Mouse (Mus musculus) forebrain, embryonic 10.5 days (tissue): Measurements from ENCODE around the gene Cops4. TPM values are rescaled to one million over a fixed set of nuclear protein-coding genes. Genes with fewer than 3 reads are reported as not detected.

Experiments used
- DNase-seq: peaks from one replicate; pipeline ENCODE4 v3.0.0-alpha.2; 2017; ENCODE audit warnings: low spot score; ENCODE audit errors: extremely low spot score
- H3K27ac ChIP-seq: fragments of 300-500 bp; sonication (generic); 2 replicates; pipeline ENCODE4 v1.5.1; 2016; ENCODE audit warnings: mild to moderate bottlenecking
- H3K27me3 ChIP-seq: fragments of 300-500 bp; sonication (generic); 2 replicates; pipeline ENCODE4 v1.6.1; 2016; ENCODE audit warnings: mild to moderate bottlenecking; ENCODE audit not compliant: poor library complexity, severe bottlenecking
- H3K36me3 ChIP-seq: fragments of 300-500 bp; sonication (generic); replicated peaks from 2 replicates; pipeline ENCODE4 v1.6.1; 2016; ENCODE audit warnings: mild to moderate bottlenecking, moderate library complexity
- H3K4me1 ChIP-seq: fragments of 300-500 bp; sonication (generic); 2 replicates; pipeline ENCODE4 v1.6.1; 2016
- H3K4me3 ChIP-seq: fragments of 300-500 bp; sonication (generic); 2 replicates; pipeline ENCODE4 v1.5.1; 2016; ENCODE audit warnings: mild to moderate bottlenecking, moderate library complexity
- H3K9me3 ChIP-seq: fragments of 300-500 bp; sonication (generic); 2 replicates; pipeline ENCODE4 v1.6.1; 2016; ENCODE audit warnings: mild to moderate bottlenecking, moderate library complexity
- WGBS: fragments of 180-500 bp; shearing (Covaris S2); methylation state at CpG from one replicate; pipeline ENCODE4 v1.1.7; 2016; 5-methylcytosine and 5-hydroxymethylcytosine counted together
- polyA plus RNA-seq: library from polyadenylated mRNA; unstranded; fragments of >200 nt; fragmentation: Nextera tagmentation; extraction: Ambion mirVana; gene quantifications from 2 replicates; pipeline ENCODE4 v1.2.1, GENCODE M21; 2016

The Cops4 gene
- polyA plus RNA-seq = 245 TPM in 2 replicates

DNA sequence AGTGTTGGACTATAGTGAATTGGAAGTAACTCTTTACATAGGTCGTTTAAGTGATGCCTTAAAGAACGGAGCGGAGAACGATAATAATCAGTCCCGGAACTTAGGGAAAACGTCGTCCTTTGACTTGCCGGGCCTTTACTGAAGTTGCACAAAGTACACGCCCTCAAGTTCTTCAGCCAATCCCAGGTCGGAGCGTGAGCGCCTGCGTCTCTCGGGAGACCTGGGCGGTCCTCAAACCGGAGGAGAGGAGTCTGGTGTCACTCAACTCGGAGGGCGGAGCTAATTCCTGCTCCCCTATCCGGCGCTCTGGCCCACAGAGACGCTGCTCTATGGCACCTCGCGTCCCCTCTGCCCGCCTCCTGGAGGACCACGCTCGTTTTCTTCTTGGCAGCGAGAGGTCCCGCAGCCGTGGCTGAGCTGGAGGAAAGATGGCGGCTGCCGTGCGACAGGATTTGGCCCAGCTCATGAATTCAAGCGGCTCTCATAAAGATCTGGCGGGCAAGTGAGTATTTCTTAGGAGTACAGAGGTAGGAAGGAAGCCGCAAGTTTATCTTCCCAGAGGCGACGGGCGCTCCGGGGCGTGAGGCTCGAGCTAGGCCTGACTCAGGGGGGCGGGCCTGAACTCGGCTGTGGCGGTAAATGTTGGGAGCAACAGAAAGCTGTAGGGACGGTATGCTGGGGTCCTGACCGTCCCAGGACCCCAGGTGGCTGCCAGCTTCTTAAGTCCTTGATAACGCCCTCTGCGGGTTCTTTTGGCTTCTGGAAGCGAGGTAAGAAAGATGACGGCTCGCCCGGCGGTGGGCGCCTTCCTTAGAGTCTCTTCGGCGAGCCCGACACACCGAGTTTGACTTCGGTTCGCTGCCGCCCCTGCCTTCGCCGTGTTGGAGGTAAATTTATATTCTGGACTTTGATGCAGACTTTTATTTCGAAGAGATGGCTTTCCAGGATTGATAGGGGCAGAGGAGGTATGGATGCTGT lies at the start of gene Cops4:
Gene Cops4 (plus strand): TSS at position 261 of the 978 bp plus-strand sequence.
- under 1% methylated on average over 64 of the region's 64 CpGs for WGBS
- peaks cover 20% of the 10 kb centered on the region for H3K4me1 ChIP-seq
- H3K27me3 ChIP-seq = no peaks in the 10 kb centered on the region
- peak; percentile 96 for DNase-seq
- peaks cover 22% of the 10 kb centered on the region for H3K36me3 ChIP-seq
- peak within 1 kb of the TSS; percentile 89 for H3K4me3 ChIP-seq
- H3K9me3 ChIP-seq = no peaks in the 10 kb centered on the region
- peak within 1 kb of the TSS; percentile 93 for H3K27ac ChIP-seq

- Histone ChIP-seq H3K4me3 (no peak overlapping the region), H3K36me3 (peaks cover 80% of the 10 kb centered on the region), H3K27me3 (no peaks in the 10 kb centered on the region), H3K4me1 (no peaks in the 10 kb centered on the region), H3K9me3 (no peaks in the 10 kb centered on the region), H3K27ac (no peak overlapping the region)
- no peak for DNase-seq
- WGBS = 85% methylated on average over 3 of the region's 3 CpGs
Observed at GRCm38 (mm10) chr5:100476328-100476727, 41.8 kb upstream of the Cops4 start.

DNA sequence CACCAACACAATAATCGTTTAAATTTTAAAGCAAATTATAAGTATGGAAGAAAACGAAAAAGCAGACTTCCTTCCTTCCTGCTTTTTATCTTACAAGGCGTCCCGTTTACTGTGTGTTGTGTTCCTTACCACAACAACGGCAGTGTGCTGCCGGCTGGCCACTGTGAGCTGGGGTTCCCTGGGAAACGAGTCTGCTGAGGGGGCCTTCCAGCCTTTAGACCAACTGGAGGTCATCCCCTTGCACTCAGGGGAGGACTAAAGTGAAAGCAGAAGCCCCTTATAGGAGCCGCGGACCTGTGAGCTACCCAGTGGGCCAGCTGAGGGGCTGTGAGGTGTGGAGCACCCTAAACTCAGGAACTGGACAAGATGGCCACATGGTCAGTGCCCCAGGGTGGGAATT lies 40.5 kb upstream of the Cops4 start:
- Histone ChIP-seq H3K4me1 (no peaks in the 10 kb centered on the region), H3K36me3 (peaks cover 76% of the 10 kb centered on the region), H3K27ac (no peak overlapping the region), H3K27me3 (no peaks in the 10 kb centered on the region), H3K4me3 (no peak overlapping the region), H3K9me3 (no peaks in the 10 kb centered on the region)
- 92% methylated on average over 9 of the region's 9 CpGs for WGBS
- no peak for DNase-seq

GRCm38 (mm10) chr5:100483569-100483968 lies 34.5 kb upstream of the Cops4 start:
- no peak for DNase-seq
- Histone ChIP-seq H3K9me3 (no peaks in the 10 kb centered on the region), H3K36me3 (peaks cover 52% of the 10 kb centered on the region)

DNA sequence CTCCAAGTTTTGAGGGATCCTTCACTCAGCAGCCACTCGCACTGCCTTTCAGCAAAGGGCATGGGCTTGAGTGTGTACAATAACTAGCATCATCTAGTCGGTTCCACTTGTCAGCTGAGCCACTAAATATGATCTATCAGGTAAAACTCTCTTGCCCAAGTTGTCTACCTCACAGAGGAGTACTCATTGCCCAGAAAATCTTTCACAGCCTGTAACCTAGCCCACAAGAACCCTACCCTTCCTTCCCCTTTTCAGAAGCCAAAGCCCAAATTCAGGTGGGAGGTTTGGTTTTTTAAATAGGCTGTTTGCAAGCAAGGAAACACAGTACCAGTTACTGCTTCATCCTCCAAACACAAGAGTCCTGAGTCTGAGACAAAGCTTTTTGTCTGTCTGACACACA lies 31.0 kb upstream of the Cops4 start:
- no peaks in the 10 kb centered on the region for H3K9me3 ChIP-seq
- 93% methylated on average over 2 of the region's 2 CpGs for WGBS
- H3K4me3 ChIP-seq = no peak overlapping the region
- no peaks in the 10 kb centered on the region for H3K4me1 ChIP-seq
- no peak overlapping the region for H3K27ac ChIP-seq
- no peaks in the 10 kb centered on the region for H3K27me3 ChIP-seq
- no peak for DNase-seq
- H3K36me3 ChIP-seq = peaks cover 32% of the 10 kb centered on the region

More at GRCm38 (mm10) chr5:100483569-100483968, 34.5 kb upstream of the Cops4 start:
- Histone ChIP-seq H3K27me3 (no peaks in the 10 kb centered on the region), H3K4me1 (no peaks in the 10 kb centered on the region), H3K4me3 (no peak overlapping the region), H3K27ac (no peak overlapping the region)

DNA sequence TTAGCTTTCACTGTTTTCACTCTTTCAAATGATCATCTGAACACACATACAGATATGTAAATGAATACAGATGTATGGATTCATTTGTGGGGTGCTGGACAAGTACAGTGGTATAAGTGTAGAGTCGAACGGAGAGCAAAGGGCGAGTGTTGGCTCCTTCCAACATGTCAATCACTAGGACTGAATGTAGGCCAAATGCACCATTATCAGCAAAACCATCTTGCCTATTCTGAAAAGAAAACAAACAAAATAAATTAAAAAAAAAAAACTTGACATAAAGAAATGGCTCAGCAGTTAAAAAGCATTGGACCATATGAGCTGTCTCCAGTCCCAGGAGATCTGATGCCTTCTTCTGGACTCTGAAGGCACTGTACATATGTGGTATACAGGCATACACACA lies 29.9 kb upstream of the Cops4 start:
- DNase-seq = no peak
- no peak overlapping the region for H3K27ac ChIP-seq
- no peaks in the 10 kb centered on the region for H3K9me3 ChIP-seq
- H3K36me3 ChIP-seq = peaks cover 29% of the 10 kb centered on the region
- no peaks in the 10 kb centered on the region for H3K4me1 ChIP-seq
- 91% methylated on average over 3 of the region's 3 CpGs for WGBS
- H3K4me3 ChIP-seq = no peak overlapping the region
- H3K27me3 ChIP-seq = no peaks in the 10 kb centered on the region

GRCm38 (mm10) chr5:100489340-100489739 lies 28.8 kb upstream of the Cops4 start:
- DNase-seq = no peak
- H3K36me3 ChIP-seq = peaks cover 18% of the 10 kb centered on the region
- peaks cover under 1% of the 10 kb centered on the region; the same call in 1 of the 2 replicates for H3K4me1 ChIP-seq
- H3K27me3 ChIP-seq = no peaks in the 10 kb centered on the region
- 90% methylated on average over 2 of the region's 2 CpGs for WGBS
- no peak overlapping the region for H3K4me3 ChIP-seq
- H3K27ac ChIP-seq = no peak overlapping the region
- H3K9me3 ChIP-seq = no peaks in the 10 kb centered on the region

GRCm38 (mm10) chr5:100491704-100492103 lies 26.4 kb upstream of the Cops4 start:
- WGBS = 57% methylated on average over 4 of the region's 4 CpGs
- DNase-seq = no peak
- H3K9me3 ChIP-seq = no peaks in the 10 kb centered on the region
- no peak overlapping the region for H3K27ac ChIP-seq
- peaks cover 3% of the 10 kb centered on the region for H3K36me3 ChIP-seq
- no peaks in the 10 kb centered on the region for H3K27me3 ChIP-seq
- H3K4me3 ChIP-seq = no peak overlapping the region
- peaks cover 3% of the 10 kb centered on the region; the same call in 1 of the 2 replicates for H3K4me1 ChIP-seq

DNA sequence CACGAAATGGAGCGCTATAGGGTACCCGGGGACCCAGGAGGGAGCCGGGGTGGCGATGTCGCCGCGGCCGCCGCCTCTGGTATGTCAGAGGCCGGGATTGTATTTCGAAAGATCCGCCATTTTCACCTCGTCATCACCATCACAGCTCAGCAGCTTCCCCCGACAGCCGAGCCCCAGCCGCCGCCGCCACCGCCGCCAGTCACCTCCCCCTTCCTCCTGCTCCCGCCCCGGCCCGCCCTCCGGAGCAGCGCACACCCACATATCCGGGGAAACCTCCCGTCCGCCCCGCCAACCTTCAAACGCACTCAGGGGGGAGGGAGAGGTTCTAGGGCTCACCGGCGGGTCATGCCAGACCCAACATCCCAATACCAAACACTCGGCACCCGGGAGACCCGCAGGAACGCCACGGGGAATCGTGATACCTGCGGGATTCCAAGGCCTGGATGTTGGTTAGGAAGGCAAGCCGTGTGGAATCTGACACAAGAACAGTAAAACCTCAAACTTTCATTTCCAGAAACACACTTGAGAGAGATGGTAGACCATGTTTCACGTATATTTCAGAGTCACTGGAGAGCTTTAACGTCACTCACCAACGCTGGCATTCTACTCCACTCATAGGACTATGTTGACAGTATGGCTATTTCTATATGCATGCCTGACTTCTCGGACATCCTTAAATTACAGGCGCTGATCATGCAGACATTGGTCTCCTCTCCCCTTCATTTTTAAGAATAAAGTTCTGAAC lies 19.5 kb upstream of the Cops4 start:
- Histone ChIP-seq H3K4me1 (peaks cover 34% of the 10 kb centered on the region), H3K36me3 (no peaks in the 10 kb centered on the region), H3K27ac (peak overlapping the region; percentile 91), H3K27me3 (no peaks in the 10 kb centered on the region), H3K4me3 (peak overlapping the region; percentile 90), H3K9me3 (no peaks in the 10 kb centered on the region)
- 2% methylated on average over 39 of the region's 46 CpGs for WGBS
- DNase-seq = peak; percentile 84

GRCm38 (mm10) chr5:100499243-100499642 lies 18.9 kb upstream of the Cops4 start:
- H3K9me3 ChIP-seq = no peaks in the 10 kb centered on the region
- no peak for DNase-seq
- no peak overlapping the region for H3K27ac ChIP-seq
- no peaks in the 10 kb centered on the region for H3K36me3 ChIP-seq
- 33% methylated on average over 2 of the region's 2 CpGs for WGBS
- H3K4me1 ChIP-seq = peaks cover 34% of the 10 kb centered on the region
- no peaks in the 10 kb centered on the region for H3K27me3 ChIP-seq
- peak overlapping the region; percentile 90 for H3K4me3 ChIP-seq

DNA sequence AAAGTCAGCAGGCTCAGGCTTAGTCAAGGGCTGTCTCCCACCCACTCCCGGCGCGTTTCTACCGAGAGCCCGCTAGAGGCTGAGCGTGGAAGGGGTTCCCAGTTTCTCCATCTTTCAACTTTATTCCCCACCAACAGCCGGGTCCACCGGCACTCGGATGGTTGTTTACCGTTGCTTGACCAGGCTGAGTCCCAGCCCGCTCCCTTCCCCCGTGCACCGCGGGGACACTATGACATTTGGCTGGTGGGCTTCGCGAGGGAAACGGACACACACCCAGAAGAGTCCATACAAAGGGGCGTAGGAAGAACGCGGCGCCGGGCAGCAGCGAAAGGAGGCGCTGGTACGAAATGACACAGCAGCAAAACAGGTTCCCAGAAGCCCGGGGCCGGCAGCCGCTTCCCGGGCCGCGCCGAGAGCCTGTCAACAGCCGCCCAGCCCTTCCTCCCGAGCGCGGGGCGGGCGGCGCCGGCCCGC lies 18.2 kb upstream of the Cops4 start:
- H3K27ac ChIP-seq = peak overlapping the region; percentile 88
- H3K4me3 ChIP-seq = peak overlapping the region; percentile 90
- H3K27me3 ChIP-seq = no peaks in the 10 kb centered on the region
- peak; percentile 58 for DNase-seq
- H3K9me3 ChIP-seq = no peaks in the 10 kb centered on the region
- peaks cover 32% of the 10 kb centered on the region for H3K4me1 ChIP-seq
- WGBS = 0% methylated on average over 41 of the region's 41 CpGs
- no peaks in the 10 kb centered on the region for H3K36me3 ChIP-seq

- H3K9me3 ChIP-seq = no peaks in the 10 kb centered on the region
- DNase-seq = peak; percentile 95
- H3K27me3 ChIP-seq = no peaks in the 10 kb centered on the region
- H3K4me1 ChIP-seq = peaks cover 32% of the 10 kb centered on the region
- H3K27ac ChIP-seq = peak within 1 kb of the TSS; percentile 88
- H3K4me3 ChIP-seq = peak within 1 kb of the TSS; percentile 90
- no peaks in the 10 kb centered on the region for H3K36me3 ChIP-seq
- 0% methylated on average over 60 of the region's 60 CpGs for whole genome bisulfite sequencing
Observed at GRCm38 (mm10) chr5:100500458-100500961, 17.6 kb upstream of the Cops4 start, which contains the start of gene Lin54. Lin54 (minus strand) TSS chr5:100500639.
